Mouse (Mus musculus): ENCODE results near the gene Treml2. TPM values are rescaled to one million over a fixed set of nuclear protein-coding genes. Genes with fewer than 3 reads are reported as not detected.
"Not testable (repeated sequence)": the region's sequence is repeated elsewhere in the genome, so short reads cannot be mapped to it uniquely, and the experiment has no call there.

Gene Treml2
- polyA plus RNA-seq, 1 experiment from 2014 or later: 6.3 TPM

DNA sequence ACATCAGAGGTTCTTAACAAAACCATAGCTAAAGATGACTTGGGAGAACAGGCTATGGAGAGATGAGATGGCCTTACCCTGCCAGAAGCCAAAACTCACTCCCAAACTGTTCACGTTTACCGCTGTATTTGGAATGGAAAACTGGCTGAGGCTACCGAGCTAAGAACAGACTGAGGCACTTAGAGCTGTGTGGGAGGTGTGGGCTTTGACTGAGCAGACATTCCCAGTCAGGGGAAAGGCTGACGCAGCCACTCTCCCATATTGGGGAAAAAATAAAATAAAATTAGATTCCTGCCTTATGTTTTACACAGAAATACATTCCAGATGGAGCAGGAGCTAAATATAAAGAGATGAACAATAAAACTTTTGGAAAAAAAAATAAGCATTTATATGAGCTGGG is 27.4 kb downstream of the Treml2 start:
- Histone ChIP-seq H3K4me2 (no peak overlapping the region), H3K27me3 (replicated peaks) (peaks cover 9% of the 10 kb centered on the region; the same call in 1 of the 2 replicates), H3K9me3 (replicated peaks) (no peaks in the 10 kb centered on the region), H3K9ac (no peak overlapping the region), H3K4me3 (no peak overlapping the region), H3K36me3 (no peaks in the 10 kb centered on the region), H3K27ac (no peak overlapping the region), H3K4me1 (peaks cover 39% of the 10 kb centered on the region)
- ATAC-seq: no peak
- WGBS (ENCODE audit: insufficient replicate concordance): 66% methylated on average over 4 of the region's 4 CpGs

DNA sequence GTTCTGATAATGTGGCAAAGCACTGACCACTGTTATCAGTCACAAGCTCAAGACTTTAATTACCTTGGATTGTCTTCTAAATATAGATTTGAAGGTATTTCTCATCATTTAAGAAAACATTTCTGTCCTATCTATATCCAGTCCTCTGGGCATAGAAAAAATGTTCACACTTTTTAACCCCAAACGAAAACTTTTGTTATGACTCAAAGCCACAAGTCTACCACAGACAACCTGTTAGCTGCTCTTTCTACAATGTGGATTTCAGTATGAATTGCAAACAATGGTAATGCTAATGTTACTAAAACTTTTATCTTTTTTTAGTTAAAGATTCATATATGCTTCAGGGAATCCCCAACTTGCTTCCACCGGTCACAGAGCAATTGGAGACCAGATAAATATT is 33.2 kb downstream of the Treml2 start:
- no peak overlapping the region for H3K9ac ChIP-seq
- H3K4me2 ChIP-seq: no peak overlapping the region
- 0 out of 2 replicates have a peak, but pooled peaks cover 6% of the 10 kb centered on the region for H3K27me3 ChIP-seq (replicated peaks)
- ATAC-seq: no peak
- 72% methylated on average over 2 of the region's 2 CpGs for WGBS (ENCODE audit: insufficient replicate concordance)
- no peak overlapping the region for H3K27ac ChIP-seq
- H3K9me3 ChIP-seq (replicated peaks): no peaks in the 10 kb centered on the region
- no peaks in the 10 kb centered on the region for H3K36me3 ChIP-seq
- H3K4me1 ChIP-seq: no peaks in the 10 kb centered on the region
- no peak overlapping the region for H3K4me3 ChIP-seq

DNA sequence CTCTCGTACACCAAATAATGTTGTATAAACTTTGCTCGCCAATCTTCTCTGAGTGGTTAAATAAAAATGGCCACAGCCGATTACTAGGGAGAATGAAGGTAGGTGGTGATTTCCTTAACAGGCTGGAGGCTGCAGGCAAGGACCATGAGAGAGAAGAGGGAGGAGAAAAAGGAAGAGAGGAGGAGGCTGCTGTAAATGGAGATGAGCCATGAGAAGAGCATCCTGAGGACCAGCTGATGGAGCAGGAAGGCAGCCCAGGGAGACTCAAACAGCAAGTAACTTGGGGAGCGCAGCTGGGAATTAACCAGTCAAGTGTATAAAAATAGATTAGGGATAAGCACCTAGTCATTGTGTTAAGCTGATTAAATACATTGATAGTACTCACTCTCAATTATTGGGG is 34.9 kb downstream of the Treml2 start:
- Histone ChIP-seq H3K27me3 (replicated peaks) (no peaks in the 10 kb centered on the region), H3K4me2 (no peak overlapping the region), H3K36me3 (no peaks in the 10 kb centered on the region), H3K4me3 (no peak overlapping the region), H3K4me1 (no peaks in the 10 kb centered on the region), H3K9ac (no peak overlapping the region), H3K9me3 (replicated peaks) (no peaks in the 10 kb centered on the region), H3K27ac (no peak overlapping the region)
- ATAC-seq: no peak
- WGBS (ENCODE audit: insufficient replicate concordance): 80% methylated on average over 4 of the region's 4 CpGs

DNA sequence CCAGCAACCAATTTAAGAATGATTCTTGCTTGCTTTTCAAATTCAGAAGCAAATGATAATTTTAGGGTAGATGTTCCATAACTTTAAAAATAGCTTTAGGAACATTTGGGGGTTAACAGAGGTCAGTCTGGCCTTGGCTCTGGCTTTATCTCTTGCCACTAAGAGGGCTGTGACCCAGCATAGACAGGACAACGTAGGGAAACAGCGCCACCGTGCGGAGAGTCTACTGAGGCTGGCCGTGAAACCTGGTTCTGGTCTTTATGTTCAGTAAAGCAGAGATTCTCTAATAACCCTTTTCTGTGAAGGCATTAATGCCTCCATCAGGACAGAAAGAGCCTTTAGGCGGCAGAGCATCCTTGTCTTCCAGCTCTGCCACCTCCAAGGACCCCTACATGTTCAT is 37.6 kb downstream of the Treml2 start:
- no peaks in the 10 kb centered on the region for H3K36me3 ChIP-seq
- no peaks in the 10 kb centered on the region for H3K9me3 ChIP-seq (replicated peaks)
- H3K9ac ChIP-seq: no peak overlapping the region
- peak; percentile 71; the same call in 1 of the 2 replicates for ATAC-seq
- H3K4me3 ChIP-seq: no peak overlapping the region
- no peak overlapping the region for H3K27ac ChIP-seq
- WGBS (ENCODE audit: insufficient replicate concordance): under 1% methylated on average over 6 of the region's 6 CpGs
- H3K4me1 ChIP-seq: peaks cover 8% of the 10 kb centered on the region
- H3K4me2 ChIP-seq: no peak overlapping the region
- H3K27me3 ChIP-seq (replicated peaks): no peaks in the 10 kb centered on the region

DNA sequence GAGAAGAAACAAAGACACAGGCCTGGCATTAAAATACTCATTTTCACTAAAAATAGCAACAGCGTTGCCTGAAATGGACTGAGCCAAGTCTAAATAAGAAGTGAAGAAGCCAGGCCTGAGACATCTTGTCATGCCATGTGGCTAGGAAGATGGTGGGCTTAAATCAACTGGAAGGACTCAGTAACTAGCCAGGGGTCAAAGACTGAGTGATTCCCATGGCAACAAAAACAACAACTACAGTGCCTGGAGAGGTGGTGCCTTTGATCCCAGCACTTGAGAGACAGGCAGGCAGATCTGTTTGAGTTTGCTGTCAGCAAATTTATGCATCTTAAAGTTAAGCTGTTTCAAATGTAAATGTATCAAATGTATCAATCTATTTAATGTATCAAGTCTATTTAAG is 41.0 kb downstream of the Treml2 start:
- H3K4me2 ChIP-seq: no peak overlapping the region
- H3K4me1 ChIP-seq: peaks cover 13% of the 10 kb centered on the region
- no peaks in the 10 kb centered on the region for H3K27me3 ChIP-seq (replicated peaks)
- ATAC-seq: no peak
- H3K36me3 ChIP-seq: no peaks in the 10 kb centered on the region
- 88% methylated on average over 1 of the region's 1 CpGs for WGBS (ENCODE audit: insufficient replicate concordance)
- no peak overlapping the region for H3K27ac ChIP-seq
- H3K9me3 ChIP-seq (replicated peaks): no peaks in the 10 kb centered on the region
- no peak overlapping the region for H3K4me3 ChIP-seq
- no peak overlapping the region for H3K9ac ChIP-seq

DNA sequence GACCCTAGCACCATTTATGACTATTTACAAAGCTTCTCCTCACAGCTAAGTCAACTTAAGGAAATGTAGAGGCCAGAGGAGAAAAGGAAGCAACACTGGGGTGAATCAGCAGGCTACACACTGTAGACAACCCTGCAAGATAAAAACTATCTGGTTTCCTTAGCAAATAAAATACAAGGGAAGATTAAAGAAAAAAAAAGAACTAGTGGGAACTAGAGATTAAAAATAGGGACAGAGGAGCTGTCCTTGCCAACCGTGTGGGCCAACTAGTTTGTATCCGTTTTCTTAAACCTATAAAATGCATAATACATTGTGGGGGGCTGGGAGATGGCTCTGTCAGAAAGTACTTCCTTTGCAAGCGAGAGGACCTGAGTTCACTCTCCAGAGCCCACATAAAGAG is 42.6 kb downstream of the Treml2 start:
- Histone ChIP-seq H3K36me3 (no peaks in the 10 kb centered on the region), H3K27ac (peak overlapping the region; percentile 61; the same call in 1 of the 2 replicates), H3K4me1 (peaks cover 13% of the 10 kb centered on the region), H3K27me3 (replicated peaks) (no peaks in the 10 kb centered on the region), H3K9me3 (replicated peaks) (no peaks in the 10 kb centered on the region), H3K4me2 (no peak overlapping the region), H3K4me3 (no peak overlapping the region), H3K9ac (no peak overlapping the region)
- WGBS (ENCODE audit: insufficient replicate concordance): 19% methylated on average over 3 of the region's 3 CpGs
- ATAC-seq: peak; percentile 58

DNA sequence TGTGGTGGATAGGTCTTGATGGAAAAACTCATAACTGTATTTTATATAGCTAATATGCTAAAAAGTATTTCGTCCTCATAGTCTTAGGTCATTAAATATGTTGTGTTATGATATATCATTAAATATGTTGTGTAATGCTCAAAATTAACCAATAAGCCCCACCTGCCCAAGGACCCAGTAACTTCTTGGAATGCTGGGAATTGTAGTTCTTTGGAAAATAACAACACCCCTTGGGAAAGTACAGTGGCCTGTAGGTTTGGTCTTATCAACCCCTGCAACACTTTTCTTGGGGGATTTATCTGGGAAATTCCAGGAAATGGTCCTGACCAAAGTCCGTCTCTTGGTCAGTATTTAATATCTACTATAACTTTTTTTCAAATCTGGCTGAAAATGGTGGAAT is 43.8 kb downstream of the Treml2 start:
- H3K4me3 ChIP-seq: no peak overlapping the region
- no peak for ATAC-seq
- H3K36me3 ChIP-seq: no peaks in the 10 kb centered on the region
- H3K9ac ChIP-seq: no peak overlapping the region
- H3K27me3 ChIP-seq (replicated peaks): no peaks in the 10 kb centered on the region
- no peaks in the 10 kb centered on the region for H3K9me3 ChIP-seq (replicated peaks)
- no peak overlapping the region for H3K27ac ChIP-seq
- H3K4me1 ChIP-seq: peaks cover 13% of the 10 kb centered on the region
- 61% methylated on average over 2 of the region's 2 CpGs for WGBS (ENCODE audit: insufficient replicate concordance)
- no peak overlapping the region for H3K4me2 ChIP-seq

DNA sequence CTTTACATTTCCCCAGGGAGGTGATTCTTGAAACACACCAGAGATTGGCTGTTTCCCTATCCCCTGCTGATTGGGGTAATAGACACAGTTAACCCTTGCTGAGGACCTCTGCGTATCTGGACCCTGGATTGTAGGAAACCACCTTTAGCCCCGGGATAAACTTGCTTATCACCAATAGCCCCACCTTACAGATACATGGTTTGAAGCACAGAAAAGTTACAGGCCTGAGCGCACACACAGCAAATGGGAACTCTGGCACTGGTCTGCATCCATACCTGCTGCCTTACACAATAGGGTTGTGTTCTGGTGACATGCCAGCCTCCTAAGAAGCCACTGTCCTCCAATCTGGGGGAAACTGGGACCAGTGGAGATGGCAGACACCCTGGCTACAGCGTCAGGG is 46.5 kb downstream of the Treml2 start:
- Histone ChIP-seq H3K9me3 (replicated peaks) (no peaks in the 10 kb centered on the region), H3K27me3 (replicated peaks) (no peaks in the 10 kb centered on the region), H3K9ac (no peak overlapping the region), H3K36me3 (no peaks in the 10 kb centered on the region), H3K4me3 (no peak overlapping the region), H3K4me2 (no peak overlapping the region), H3K4me1 (peaks cover 13% of the 10 kb centered on the region), H3K27ac (no peak overlapping the region)
- ATAC-seq: no peak
- WGBS (ENCODE audit: insufficient replicate concordance): 59% methylated on average over 4 of the region's 4 CpGs

DNA sequence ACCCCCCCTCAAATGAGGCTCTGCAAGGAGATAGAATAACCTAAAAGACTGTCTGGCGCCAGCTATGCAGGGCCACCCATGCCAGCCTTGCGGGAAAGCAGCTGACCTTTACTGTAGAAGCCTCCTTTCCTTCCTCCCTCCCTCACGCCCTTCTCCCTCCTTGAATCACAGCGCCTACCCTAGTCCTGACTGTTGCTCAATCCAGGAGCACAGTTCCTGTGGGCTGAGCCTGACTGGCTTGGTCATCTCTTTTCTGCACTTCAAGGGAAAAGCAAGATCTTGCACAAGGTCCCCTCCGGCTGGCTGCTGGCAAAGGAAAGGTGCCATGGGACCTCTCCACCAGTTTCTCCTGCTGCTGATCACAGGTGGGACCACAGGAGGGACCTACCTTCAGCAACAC is 46.9 kb downstream of the Treml2 start, which contains the start of gene Trem2:
Trem2 (plus strand) TSS at position 171 of the 400 bp plus-strand sequence.
- WGBS (ENCODE audit: insufficient replicate concordance): 59% methylated on average over 5 of the region's 5 CpGs
- no peaks in the 10 kb centered on the region for H3K9me3 ChIP-seq (replicated peaks)
- ATAC-seq: no peak

DNA sequence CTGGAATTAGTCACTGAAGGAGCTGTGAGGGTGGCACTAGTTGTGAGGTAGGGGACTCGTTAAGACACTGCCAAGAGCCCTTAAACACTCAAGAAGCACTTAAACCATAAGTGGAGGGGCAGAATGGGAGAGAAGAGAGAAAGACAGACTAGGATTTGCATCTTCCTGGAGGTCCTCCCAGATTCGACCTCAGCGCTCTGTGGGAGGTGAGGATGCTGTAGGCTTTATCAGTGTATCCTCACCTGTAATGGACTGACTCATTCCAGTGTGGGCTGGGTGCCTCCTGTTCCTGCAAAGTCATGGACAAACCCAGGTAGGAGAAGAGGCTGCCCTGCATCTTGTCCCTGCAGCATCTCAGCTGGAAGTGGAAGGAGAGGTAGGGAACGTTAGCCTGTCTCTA is 47.5 kb downstream of the Treml2 start:
- 55% methylated on average over 4 of the region's 4 CpGs for WGBS (ENCODE audit: insufficient replicate concordance)
- H3K27me3 ChIP-seq (replicated peaks): no peaks in the 10 kb centered on the region
- H3K4me1 ChIP-seq: peaks cover 6% of the 10 kb centered on the region
- no peak overlapping the region for H3K4me2 ChIP-seq
- ATAC-seq: no peak
- no peak overlapping the region for H3K9ac ChIP-seq
- H3K4me3 ChIP-seq: no peak overlapping the region
- no peak overlapping the region for H3K27ac ChIP-seq
- H3K36me3 ChIP-seq: no peaks in the 10 kb centered on the region
- H3K9me3 ChIP-seq (replicated peaks): no peaks in the 10 kb centered on the region

More for the DNA sequence above, 46.9 kb downstream of the Treml2 start, which contains the start of gene Trem2:
- Histone ChIP-seq H3K4me2 (no peak within 1 kb of the TSS), H3K27me3 (replicated peaks) (no peaks in the 10 kb centered on the region), H3K27ac (no peak within 1 kb of the TSS), H3K4me3 (no peak within 1 kb of the TSS), H3K9ac (no peak within 1 kb of the TSS), H3K36me3 (no peaks in the 10 kb centered on the region), H3K4me1 (peaks cover 12% of the 10 kb centered on the region)

DNA sequence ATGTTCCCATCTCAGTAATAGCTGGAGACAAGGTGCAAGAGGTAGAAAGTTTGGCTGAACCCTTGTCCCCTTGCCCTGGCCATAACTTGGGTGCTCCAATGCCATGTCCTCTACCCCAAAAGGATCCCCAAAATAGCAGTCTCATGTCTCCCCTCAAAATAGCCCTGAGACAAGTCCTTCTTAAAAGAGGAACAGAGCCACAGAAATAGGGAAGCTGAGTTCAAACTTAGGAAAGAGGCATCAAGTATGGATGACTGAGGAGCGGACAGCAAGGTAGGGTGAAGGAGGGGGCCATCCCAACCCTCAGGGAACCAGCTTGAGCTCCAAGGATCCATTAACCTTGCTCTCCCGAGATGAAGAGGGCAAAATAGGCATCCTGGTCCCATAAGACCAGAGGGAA is 48.0 kb downstream of the Treml2 start:
- no peak overlapping the region for H3K4me2 ChIP-seq
- no peak overlapping the region for H3K27ac ChIP-seq
- no peaks in the 10 kb centered on the region for H3K27me3 ChIP-seq (replicated peaks)
- no peak for ATAC-seq
- no peaks in the 10 kb centered on the region for H3K9me3 ChIP-seq (replicated peaks)
- 44% methylated on average over 2 of the region's 2 CpGs for WGBS (ENCODE audit: insufficient replicate concordance)
- no peak overlapping the region for H3K9ac ChIP-seq
- no peaks in the 10 kb centered on the region for H3K36me3 ChIP-seq
- H3K4me1 ChIP-seq: peaks cover 1% of the 10 kb centered on the region
- no peak overlapping the region for H3K4me3 ChIP-seq

DNA sequence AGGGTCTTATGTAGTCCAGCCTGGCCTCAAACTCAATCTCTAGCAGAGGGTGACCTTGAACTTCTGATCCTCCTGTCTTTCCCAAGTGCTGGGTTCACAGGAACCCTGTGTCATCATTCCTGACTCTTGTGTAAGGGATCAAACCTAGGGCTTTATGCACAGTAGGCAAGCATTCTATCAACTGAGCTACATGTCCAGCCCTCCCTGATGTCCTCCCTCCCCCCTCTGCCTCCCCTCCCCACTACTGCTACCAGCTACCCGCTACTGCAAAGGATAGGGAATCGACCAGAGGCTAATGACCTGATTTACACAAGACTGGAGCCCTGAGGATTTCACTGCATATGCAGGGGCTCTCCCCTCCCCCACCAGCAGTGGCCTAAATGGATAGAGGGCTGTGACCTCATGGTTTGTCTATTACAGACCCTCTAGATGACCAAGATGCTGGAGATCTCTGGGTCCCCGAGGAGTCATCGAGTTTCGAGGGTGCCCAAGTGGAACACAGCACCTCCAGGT is 51.4 kb downstream of the Treml2 start:
- no peak for ATAC-seq
- H3K4me1 ChIP-seq: no peaks in the 10 kb centered on the region
- whole genome bisulfite sequencing (ENCODE audit: insufficient replicate concordance): 67% methylated on average over 5 of the region's 5 CpGs

DNA sequence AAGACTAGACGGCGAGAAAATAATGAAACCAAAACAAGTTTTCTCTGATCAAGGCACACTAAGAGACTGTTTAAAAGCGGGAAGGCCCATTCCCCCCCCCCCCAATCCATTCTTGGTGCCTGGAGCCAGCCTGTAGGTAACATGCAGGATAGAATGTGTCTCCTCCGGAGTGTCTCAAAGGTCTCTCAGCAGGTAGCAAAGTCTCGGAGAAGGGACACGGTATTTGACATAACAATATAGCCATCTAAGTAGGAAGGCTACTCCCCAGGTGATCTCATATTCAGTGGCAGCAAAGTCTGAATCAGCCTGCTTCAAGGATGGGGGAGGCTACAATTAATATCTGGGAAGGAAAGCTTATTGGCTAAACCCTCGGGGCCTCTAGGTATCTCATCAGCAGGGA is 53.7 kb downstream of the Treml2 start:
- H3K4me1 ChIP-seq; H3K27ac ChIP-seq; H3K4me2 ChIP-seq; H3K4me3 ChIP-seq; H3K27me3 ChIP-seq (replicated peaks); H3K9ac ChIP-seq; H3K9me3 ChIP-seq (replicated peaks); ATAC-seq; H3K36me3 ChIP-seq: not testable (repeated sequence)
- WGBS (ENCODE audit: insufficient replicate concordance): 72% methylated on average over 7 of the region's 7 CpGs

More for the DNA sequence above, 51.4 kb downstream of the Treml2 start:
- Histone ChIP-seq H3K27ac (no peak overlapping the region), H3K4me2 (no peak overlapping the region), H3K36me3 (no peaks in the 10 kb centered on the region), H3K9me3 (replicated peaks) (no peaks in the 10 kb centered on the region), H3K4me3 (no peak overlapping the region), H3K9ac (no peak overlapping the region), H3K27me3 (replicated peaks) (no peaks in the 10 kb centered on the region)
